Mouse (Mus musculus) embryonic facial prominence, embryonic 14.5 days (tissue): ENCODE results near the gene Fcer1g. TPM values are rescaled to one million over a fixed set of nuclear protein-coding genes. Genes with fewer than 3 reads are reported as not detected.

ENCODE experiments used
- ATAC-seq: fragments of 200-750 bp; cut with Nextera tagmentation; 2 replicates; pipeline ENCODE4 v1.8.0; 2017; ENCODE audit warnings: low read depth, moderate number of reproducible peaks, moderate TSS enrichment
- DNase-seq: peaks from one replicate; pipeline ENCODE4 v3.0.0-alpha.2; 2015; ENCODE audit warnings: low spot score
- H3K27ac ChIP-seq: fragments of 300-500 bp; sonication (generic); replicated peaks from 2 replicates; pipeline ENCODE4 v1.5.1; 2014; ENCODE audit warnings: low read depth, mild to moderate bottlenecking, low read length, moderate library complexity
- H3K27me3 ChIP-seq: fragments of 300-500 bp; sonication (generic); replicated peaks from 2 replicates; pipeline ENCODE4 v1.6.1; 2014; ENCODE audit warnings: low read length; ENCODE audit not compliant: control insufficient read depth, insufficient read depth
- H3K36me3 ChIP-seq: fragments of 300-500 bp; sonication (generic); 2 replicates; pipeline ENCODE4 v1.6.1; 2014; ENCODE audit warnings: low read length, mixed read lengths; ENCODE audit not compliant: control insufficient read depth, insufficient read depth
- H3K4me1 ChIP-seq: fragments of 300-500 bp; sonication (generic); 2 replicates; pipeline ENCODE4 v1.6.1; 2014; ENCODE audit warnings: antibody characterized with exemption, low read length; ENCODE audit not compliant: control insufficient read depth, insufficient read depth
- H3K4me2 ChIP-seq: fragments of 300-500 bp; sonication (generic); 2 replicates; pipeline ENCODE4 v1.6.1; 2014; ENCODE audit warnings: low read depth, mild to moderate bottlenecking, low read length, moderate library complexity, mixed read lengths
- H3K4me3 ChIP-seq: fragments of 300-500 bp; sonication (generic); 2 replicates; pipeline ENCODE4 v1.5.1; 2014; ENCODE audit warnings: low read depth, mild to moderate bottlenecking, low read length
- H3K9ac ChIP-seq: fragments of 300-500 bp; sonication (generic); 2 replicates; pipeline ENCODE4 v1.6.1; 2014; ENCODE audit warnings: low read depth, mild to moderate bottlenecking, low read length, moderate library complexity, mixed read lengths
- H3K9me3 ChIP-seq: fragments of 300-500 bp; sonication (generic); 2 replicates; pipeline ENCODE4 v1.6.1; 2016; ENCODE audit warnings: low read length; ENCODE audit not compliant: control insufficient read depth
- WGBS: fragments of 180-500 bp; shearing (Covaris S2); extraction: QIAGEN DNeasy Blood & Tissue Kit; methylation state at CpG from one replicate; pipeline ENCODE4 v1.1.7; 2014; 5-methylcytosine and 5-hydroxymethylcytosine counted together
- polyA plus RNA-seq: library from polyadenylated mRNA; unstranded; fragments of >200 nt; fragmentation: Nextera tagmentation; extraction: Ambion mirVana; gene quantifications from 2 replicates; pipeline ENCODE4 v1.2.1, GENCODE M21; 2014

The Fcer1g gene
- polyA plus RNA-seq, 1 experiment from 2014 or later = 100 TPM

- ATAC-seq (no peak), DNase-seq (no peak)
- H3K4me2 ChIP-seq = no peak overlapping the region
- no peaks in the 10 kb centered on the region for H3K36me3 ChIP-seq
- H3K4me1 ChIP-seq = no peaks in the 10 kb centered on the region
- WGBS = 47% methylated on average over 7 of the region's 7 CpGs
- no peaks in the 10 kb centered on the region; the same call in 1 of the 2 replicates for H3K27me3 ChIP-seq
- no peak overlapping the region for H3K27ac ChIP-seq
- no peaks in the 10 kb centered on the region for H3K9me3 ChIP-seq
- no peak overlapping the region for H3K4me3 ChIP-seq
- H3K9ac ChIP-seq = no peak overlapping the region
Observed at GRCm38 (mm10) chr1:171204249-171204644, 29.9 kb downstream of the Fcer1g start.

DNA sequence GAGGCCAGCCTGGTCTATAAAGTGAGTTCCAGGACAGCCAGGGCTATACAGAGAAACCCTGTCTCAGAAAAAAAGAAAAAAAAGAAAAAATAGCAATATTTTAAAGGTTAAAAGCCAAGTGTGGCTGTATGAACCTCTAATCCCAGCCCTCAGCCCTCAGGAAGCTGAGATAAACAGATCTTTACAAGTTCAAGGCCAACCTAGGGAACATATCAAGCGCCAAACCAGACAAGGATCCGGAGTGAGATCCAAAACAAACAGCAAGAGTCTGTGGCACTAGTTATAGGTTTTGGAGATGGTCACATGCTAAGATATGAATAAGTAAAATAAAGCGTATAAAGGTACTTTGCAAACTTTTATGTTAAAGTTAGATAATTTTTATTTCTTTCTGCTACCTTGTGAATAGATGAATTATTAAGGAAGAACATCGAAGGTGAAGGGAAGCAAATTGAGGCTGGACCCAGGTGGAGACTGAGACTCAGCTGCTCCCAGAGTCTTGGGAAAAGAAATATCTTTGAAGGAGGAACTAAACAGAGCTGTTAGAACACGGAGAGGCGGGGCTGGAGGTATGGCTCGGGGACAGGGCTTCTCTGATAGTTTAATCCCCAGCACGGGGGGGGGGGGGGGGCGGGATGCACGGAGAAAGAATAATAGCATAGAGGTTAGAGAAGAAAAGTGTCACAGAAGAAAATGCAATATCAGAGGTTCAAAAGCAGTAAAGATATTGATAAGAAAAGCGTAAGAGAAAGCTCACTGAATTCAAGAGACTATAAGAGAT is 30.5 kb downstream of the Fcer1g start:
- ATAC-seq (no peak), DNase-seq (no peak)
- Histone ChIP-seq H3K4me1 (no peaks in the 10 kb centered on the region), H3K27me3 (no peaks in the 10 kb centered on the region; the same call in 1 of the 2 replicates), H3K9me3 (no peaks in the 10 kb centered on the region), H3K36me3 (no peaks in the 10 kb centered on the region), H3K4me3 (no peak overlapping the region), H3K4me2 (no peak overlapping the region), H3K9ac (no peak overlapping the region), H3K27ac (no peak overlapping the region)
- WGBS = 53% methylated on average over 10 of the region's 11 CpGs

GRCm38 (mm10) chr1:171200769-171201168 is 33.4 kb downstream of the Fcer1g start:
- 94% methylated on average over 1 of the region's 1 CpGs for WGBS
- no peak overlapping the region for H3K4me2 ChIP-seq
- DNase-seq = no peak
- no peak overlapping the region for H3K27ac ChIP-seq
- 0 out of 2 replicates have a peak, but pooled peaks cover 6% of the 10 kb centered on the region for H3K4me1 ChIP-seq
- no peaks in the 10 kb centered on the region for H3K36me3 ChIP-seq
- peaks cover 19% of the 10 kb centered on the region for H3K27me3 ChIP-seq
- no peak overlapping the region for H3K4me3 ChIP-seq
- no peaks in the 10 kb centered on the region for H3K9me3 ChIP-seq
- no peak for ATAC-seq
- no peak overlapping the region for H3K9ac ChIP-seq

- H3K4me2 ChIP-seq = no peak overlapping the region
- H3K9ac ChIP-seq = no peak overlapping the region
- H3K9me3 ChIP-seq = no peaks in the 10 kb centered on the region
- no peak overlapping the region for H3K4me3 ChIP-seq
- 0 out of 2 replicates have a peak, but pooled peaks cover 11% of the 10 kb centered on the region for H3K4me1 ChIP-seq
- peaks cover 32% of the 10 kb centered on the region for H3K27me3 ChIP-seq
- no peaks in the 10 kb centered on the region for H3K36me3 ChIP-seq
- ATAC-seq = no peak
- no peak for DNase-seq
- 56% methylated on average over 1 of the region's 1 CpGs for WGBS
- no peak overlapping the region for H3K27ac ChIP-seq
Observed at GRCm38 (mm10) chr1:171199532-171199931, 34.6 kb downstream of the Fcer1g start.

- under 1% methylated on average over 12 of the region's 33 CpGs for WGBS
- Histone ChIP-seq H3K4me2 (peak within 1 kb of the TSS; percentile 94), H3K4me3 (peak within 1 kb of the TSS; percentile 56), H3K27me3 (peaks cover 61% of the 10 kb centered on the region), H3K9ac (peak within 1 kb of the TSS; percentile 65), H3K36me3 (no peaks in the 10 kb centered on the region), H3K4me1 (peaks cover 30% of the 10 kb centered on the region; the same call in 1 of the 2 replicates), H3K27ac (no peak within 1 kb of the TSS), H3K9me3 (no peaks in the 10 kb centered on the region)
- peak; percentile 82 for ATAC-seq
- DNase-seq = peak; percentile 74
Observed at GRCm38 (mm10) chr1:171195887-171196397, 38.2 kb downstream of the Fcer1g start, which contains the start of gene Pcp4l1. TSS of gene Pcp4l1 (minus strand) at chr1:171196268.

GRCm38 (mm10) chr1:171195046-171195822 is 38.9 kb downstream of the Fcer1g start:
- no peaks in the 10 kb centered on the region for H3K36me3 ChIP-seq
- WGBS = 6% methylated on average over 20 of the region's 20 CpGs
- H3K27me3 ChIP-seq = peaks cover 61% of the 10 kb centered on the region
- peaks cover 30% of the 10 kb centered on the region; the same call in 1 of the 2 replicates for H3K4me1 ChIP-seq
- no peak overlapping the region for H3K27ac ChIP-seq
- H3K4me3 ChIP-seq = peak overlapping the region; percentile 56
- no peaks in the 10 kb centered on the region for H3K9me3 ChIP-seq
- ATAC-seq (no peak), DNase-seq (peak; percentile 7)
- peak overlapping the region; percentile 94 for H3K4me2 ChIP-seq
- H3K9ac ChIP-seq = peak overlapping the region; percentile 65

- DNase-seq (peak; percentile 44), ATAC-seq (peak; percentile 19; the same call in 1 of the 2 replicates)
- Histone ChIP-seq H3K27me3 (peaks cover 61% of the 10 kb centered on the region), H3K4me2 (peak overlapping the region; percentile 45), H3K27ac (no peak overlapping the region), H3K36me3 (no peaks in the 10 kb centered on the region), H3K4me1 (peaks cover 38% of the 10 kb centered on the region; the same call in 1 of the 2 replicates), H3K4me3 (peak overlapping the region; percentile 56; the same call in 1 of the 2 replicates), H3K9ac (no peak overlapping the region), H3K9me3 (no peaks in the 10 kb centered on the region)
- WGBS = 20% methylated on average over 11 of the region's 11 CpGs
Observed at GRCm38 (mm10) chr1:171193911-171194830, 40.0 kb downstream of the Fcer1g start.
